Mouse (Mus musculus) layer of hippocampus, adult 9-11 months (tissue): ENCODE data around the gene Usp3.

ENCODE experiments used
- DNase-seq: peaks from one replicate; pipeline ENCODE4 v3.0.0; 2022

Usp3 gene

DNA sequence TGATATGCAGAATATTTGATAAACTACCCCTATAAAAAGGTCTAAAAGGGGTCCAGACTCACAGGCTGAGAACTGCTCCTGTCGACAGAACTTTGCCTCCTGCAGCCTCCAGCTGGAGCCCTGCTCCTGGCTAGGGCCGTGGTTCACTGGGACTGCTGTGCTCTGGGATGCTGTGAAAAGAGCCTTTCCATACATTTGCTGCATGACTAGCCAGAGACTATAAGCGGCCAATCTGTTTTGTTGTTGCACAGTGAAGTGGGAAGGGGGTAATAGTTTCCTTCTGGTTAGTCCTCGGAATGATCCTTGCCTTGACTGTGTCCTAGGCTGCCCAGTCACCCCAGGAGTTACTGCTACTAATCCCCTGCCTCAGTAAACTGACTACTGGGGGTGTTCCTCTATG is 86.9 kb downstream of the Usp3 start:
- DNase-seq: no peak

DNA sequence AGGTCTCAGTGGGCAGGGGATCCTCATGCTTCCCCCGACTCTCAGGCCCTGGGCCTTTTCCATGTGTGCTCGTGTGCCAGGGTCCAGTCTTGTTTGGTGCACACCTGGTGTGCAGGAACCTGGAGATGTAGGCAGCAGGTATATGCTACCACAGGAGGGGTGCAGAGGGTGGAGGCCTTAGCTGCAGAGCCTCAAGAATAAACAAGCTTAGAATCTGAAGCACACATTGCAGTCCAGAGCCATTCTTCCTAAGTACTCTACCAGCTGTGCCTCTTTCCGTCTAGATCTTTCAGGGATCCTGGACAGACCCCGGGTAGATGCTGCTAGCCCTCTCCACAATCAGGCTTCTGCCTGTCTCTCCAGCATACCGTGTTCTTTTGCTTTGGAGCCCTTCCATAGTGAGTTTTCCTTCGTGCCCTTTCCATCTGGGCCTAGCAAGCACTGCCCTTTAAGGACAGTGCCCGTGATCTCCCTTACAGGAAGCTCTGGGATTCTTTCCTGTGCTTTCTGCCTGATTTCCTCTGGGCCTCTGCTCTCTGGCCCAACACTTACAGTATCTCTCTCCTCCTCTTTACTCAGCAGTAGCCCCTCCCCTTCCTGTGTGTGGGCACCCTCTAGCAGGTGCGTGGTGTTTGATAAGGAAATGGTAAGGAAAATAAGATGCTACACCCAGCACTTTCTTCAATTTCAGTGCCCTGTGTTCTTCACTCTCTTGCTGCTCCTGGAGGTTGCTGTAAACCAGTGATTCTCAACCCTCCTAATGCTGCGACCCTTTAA is 87.6 kb downstream of the Usp3 start:
- DNase-seq: no peak

DNA sequence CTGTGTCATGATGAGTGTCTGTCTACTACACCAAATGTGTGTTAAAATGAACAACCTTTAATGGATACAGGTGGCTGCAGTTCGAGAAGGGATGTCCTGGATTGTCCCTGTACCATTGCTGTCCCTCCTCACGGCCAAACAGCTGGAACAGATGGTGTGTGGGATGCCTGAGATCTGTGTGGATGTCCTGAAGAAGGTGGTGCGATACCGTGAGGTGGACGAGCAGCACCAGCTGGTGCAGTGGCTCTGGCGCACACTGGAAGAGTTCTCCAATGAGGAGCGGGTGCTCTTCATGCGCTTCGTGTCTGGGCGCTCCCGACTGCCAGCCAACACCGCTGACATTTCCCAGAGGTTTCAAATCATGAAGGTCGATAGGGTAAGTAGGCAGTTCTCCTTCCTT is 88.4 kb downstream of the Usp3 start:
- DNase-seq: peak; percentile 56

DNA sequence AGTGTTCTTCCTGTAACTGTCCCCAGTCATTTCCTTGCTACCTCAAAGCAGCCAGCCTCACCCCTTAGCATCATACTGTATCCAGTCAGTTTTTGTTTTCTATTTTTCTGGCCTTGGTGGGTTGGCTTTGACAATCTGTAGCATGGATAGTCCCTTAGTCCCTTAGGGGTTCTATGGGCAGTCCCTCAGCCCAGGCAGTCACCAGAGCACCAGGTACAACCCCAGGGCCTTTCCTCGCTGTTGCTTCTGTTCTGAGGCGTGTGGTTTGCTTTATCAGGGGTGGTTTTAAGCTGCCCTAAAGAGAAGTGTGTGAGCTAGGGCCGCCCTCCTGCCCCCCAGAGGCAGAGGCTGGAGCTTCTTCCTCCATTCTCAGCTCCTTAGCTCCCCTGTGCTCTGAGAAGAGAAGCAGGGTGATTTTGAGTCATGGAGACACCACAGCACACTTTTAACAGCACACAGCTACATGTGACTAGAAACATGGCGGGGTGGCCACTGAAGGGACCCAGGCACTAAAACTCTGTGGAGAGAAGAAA is 89.0 kb downstream of the Usp3 start:
- DNase-seq: no peak

DNA sequence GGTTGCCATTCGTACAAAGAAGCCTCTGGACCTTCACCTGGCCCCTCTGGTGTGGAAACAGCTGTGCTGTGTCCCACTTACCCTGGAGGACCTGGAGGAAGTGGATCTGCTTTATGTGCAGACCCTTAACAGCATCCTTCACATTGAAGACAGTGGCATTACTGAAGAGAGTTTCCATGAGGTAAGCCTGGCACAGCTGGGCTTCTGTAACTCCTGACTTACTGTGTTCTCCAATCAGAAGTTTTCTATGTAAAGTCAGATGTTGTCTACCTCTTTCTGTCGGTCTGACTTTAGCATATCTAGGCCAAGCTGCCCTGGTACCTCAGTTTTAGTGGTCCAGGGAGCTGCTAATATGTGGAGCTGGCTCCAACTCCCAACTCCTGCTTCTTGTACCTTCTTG is 91.7 kb downstream of the Usp3 start:
- DNase-seq: no peak

DNA sequence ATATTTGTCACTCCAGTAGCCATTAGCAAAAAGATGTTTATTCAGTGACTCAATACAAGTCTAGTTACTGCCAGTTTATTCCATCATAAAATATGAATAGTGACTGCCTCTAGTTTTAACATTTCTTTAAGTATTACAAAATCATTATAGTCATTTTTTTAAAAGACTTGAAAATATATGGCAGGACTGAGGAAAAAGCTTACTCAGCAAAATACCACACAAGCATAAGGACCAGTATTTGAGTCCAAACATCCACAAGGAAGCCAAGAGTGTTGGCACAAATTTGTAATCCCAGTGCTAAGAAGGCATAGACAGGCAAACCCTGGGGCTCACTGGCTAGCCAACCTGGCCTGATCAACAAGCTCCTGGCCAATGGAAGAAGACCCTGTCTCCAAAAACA is 99.0 kb downstream of the Usp3 start:
- no peak for DNase-seq

DNA sequence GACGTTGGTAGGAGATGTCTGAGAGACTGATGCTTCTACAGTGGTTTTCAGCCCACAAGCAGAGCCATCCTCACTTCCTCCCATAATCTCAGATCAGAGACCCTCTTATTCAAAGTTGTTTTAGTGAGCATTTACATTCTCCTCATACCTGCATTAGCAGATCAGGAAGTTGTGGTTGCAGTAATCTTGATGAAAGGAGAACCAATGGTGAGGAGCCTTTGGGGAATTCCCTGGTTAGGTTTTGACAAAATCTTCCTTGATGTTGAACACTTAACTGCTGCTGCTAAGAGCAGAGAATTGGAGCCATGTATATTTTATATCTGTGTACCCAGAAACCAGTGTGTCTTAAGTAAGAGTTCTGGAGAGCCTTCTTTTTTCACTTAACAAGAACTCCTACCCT is 100.6 kb downstream of the Usp3 start:
- no peak for DNase-seq

DNA sequence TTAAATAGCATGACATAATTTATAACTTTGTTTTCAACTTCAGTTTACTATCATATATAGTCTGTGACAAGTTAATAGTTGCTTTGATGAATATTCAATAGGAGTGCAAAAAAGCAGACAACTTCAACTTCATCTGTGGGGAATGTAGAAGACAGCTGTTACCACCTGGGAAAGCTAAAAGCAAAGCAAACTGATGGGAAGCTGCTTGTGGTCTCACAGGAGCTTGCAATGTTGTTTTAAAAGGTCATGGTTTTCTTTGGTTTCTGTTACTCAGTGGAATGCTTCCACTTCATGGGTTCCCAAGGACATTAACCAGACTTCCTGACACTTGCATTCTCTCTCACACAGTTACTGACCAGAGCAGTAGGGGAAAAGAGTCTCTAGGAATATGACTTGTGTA is 104.2 kb downstream of the Usp3 start:
- no peak for DNase-seq

DNA sequence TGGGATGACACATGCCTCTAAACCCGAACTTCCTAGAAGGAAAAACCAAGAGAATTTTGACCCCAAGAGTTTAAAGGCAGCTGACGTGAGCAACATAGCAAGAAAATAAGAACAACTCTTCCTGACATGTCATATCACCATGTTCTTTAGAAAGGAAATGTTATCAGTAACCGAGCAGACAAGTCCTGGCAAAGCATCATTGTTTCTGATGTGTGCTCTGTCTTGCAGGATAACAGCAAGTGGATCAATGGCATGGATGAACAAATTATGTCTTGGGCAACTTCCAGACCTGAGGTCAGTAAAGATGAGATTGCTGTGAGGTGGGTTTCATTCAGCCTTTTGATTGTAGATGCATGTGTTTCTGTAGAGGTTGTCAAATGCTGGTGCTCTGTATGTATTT is 109.5 kb downstream of the Usp3 start:
- DNase-seq: no peak

DNA sequence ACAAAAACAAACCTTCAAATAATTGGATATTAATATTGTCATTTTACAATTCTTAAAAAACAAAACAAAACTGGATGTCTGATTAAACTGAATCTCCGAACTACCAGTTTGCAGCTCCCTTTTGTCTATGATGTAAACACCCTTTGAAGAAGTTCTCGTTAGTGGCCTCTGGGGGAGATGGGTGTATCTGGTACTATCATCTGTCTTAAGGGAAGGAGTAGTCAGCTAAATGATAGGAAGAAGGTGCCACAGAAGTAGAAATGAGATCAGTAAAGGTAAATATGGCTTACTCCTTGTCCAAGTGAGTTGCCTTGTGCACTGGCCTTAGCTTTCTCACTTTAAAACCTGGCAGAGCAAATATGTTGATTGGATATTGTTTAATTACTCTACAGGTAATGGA is 115.2 kb downstream of the Usp3 start:
- no peak for DNase-seq

DNA sequence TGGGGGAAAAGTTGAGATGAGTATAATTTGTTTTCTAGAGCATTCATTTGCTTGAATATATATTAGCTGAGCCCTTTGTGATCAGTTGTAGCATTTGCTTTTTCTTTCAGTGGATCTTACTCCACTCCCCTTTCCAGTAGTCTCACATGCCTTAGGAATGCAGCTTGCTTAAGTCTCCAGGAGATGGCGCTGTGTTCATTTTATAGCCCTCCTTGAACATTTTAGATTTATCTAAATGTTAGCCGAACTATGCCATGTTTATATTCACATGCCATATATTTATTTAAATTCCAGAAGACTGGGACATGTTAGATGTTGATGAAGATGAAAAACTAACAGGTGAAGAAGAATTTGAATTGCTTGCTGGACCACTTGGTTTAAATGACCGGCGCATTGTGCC is 127.9 kb downstream of the Usp3 start:
- DNase-seq: no peak
